Mouse (Mus musculus) olfactory bulb, adult 2 months (tissue): Measurements from ENCODE around the gene Rb1.

ENCODE experiments used
- CTCF ChIP-seq: fragments of 200-500 bp; IDR thresholded peaks from 2 replicates; pipeline ENCODE4 v1.5.1; 2012; ENCODE audit warnings: low read depth, mild to moderate bottlenecking, low read length, moderate library complexity; ENCODE audit not compliant: insufficient read depth
- POLR2A ChIP-seq: fragments of 200-500 bp; IDR thresholded peaks from 2 replicates; pipeline ENCODE4 v1.6.1; 2012; ENCODE audit warnings: mild to moderate bottlenecking, low read depth, low read length, moderate library complexity; ENCODE audit not compliant: insufficient read depth

- no peak for TF ChIP-seq POLR2A
- TF ChIP-seq CTCF, result no peak
Observed at GRCm38 (mm10) chr14:73322142-73322541, 3.5 kb downstream of the Rb1 start.
